Mouse (Mus musculus): ENCODE results near the gene Mdga1.
A peak's percentile ranks its signal among the peaks of the same experiment; 100 is the strongest.

The Mdga1 gene

DNA sequence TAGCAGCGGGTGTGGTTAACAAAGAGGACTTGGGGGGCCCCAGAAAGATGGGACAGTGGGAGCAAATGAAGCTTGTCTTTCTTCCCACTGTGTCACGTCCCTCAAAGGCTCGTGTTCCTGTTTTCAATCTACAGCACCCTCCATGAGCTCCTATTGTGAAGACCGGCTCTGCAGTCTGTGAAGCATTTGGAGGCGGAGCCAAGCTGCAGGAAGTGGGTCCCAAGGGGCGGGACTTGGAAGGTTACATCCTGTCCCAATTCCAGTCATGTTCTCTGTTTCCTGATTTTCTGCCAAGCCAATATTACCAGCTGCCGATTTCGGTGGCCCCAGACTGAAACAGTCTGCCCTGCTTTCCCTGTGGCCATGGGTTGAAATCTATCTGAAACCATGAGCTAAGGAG is 11.7 kb upstream of the Mdga1 start:
- no peak for DNase-seq (ENCODE audit: low spot score)

GRCm38 (mm10) chr17:29979841-29980240 is 10.0 kb upstream of the Mdga1 start:
- no peak for DNase-seq (ENCODE audit: low spot score)

DNA sequence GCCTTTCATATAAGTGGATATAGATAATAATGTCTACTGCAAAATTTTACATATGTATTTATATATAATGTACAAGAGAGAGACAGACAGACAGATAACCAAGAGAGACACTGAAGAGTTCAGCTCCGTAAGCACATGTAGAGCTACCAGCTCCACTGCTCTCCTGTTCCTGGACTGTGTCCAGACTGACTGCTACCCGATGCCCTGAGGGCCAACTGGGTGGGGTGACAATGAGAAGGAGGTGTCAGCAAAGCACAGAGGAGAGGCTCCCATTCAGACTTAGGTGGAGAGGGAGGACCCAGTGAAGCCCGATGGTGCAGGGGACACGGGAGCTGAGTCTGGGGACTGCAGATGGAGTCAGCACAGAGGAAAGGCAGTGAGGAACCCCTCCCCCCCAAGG is 9.1 kb upstream of the Mdga1 start:
- DNase-seq (ENCODE audit: low spot score) = no peak

DNA sequence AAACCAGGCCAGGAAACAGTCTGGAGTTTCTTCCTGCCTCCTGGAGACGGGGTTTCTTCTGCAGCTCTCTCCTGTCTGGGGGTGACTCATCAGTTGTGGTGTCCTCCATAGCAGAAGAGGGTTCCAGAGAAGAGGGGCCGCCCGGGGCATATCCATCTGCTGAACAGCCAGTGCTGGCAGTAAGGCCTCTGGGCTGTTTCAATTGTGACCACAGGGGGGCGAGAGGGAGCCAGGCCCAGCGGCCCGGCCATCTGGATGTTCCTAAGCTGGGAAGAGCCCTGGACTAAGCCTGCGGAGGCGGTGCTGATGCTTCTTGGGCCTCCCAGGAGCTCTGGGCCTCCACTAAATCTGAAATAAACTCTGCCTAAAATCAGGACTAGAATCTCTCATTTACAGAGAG is 5.8 kb upstream of the Mdga1 start:
- peak; percentile 85 for DNase-seq (ENCODE audit: low spot score)

DNA sequence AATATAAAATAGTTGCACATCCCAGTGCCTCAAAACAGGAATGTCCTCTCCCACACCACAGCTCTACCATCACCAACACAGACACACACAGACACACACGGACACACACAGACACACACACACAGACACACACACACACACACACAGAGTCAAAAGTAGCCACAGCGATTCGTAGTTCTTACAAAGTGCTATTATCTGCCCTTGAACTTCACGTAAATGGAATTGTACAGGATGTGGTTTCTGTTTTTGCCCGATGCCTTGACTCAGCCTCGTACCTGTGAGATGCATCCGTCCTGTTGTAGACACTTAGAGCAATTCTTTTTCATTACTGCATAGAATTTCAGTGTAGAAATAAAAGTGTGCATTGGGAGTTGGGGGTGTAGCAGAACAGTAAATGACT is 3.3 kb upstream of the Mdga1 start:
- no peak for DNase-seq (ENCODE audit: low spot score)

DNA sequence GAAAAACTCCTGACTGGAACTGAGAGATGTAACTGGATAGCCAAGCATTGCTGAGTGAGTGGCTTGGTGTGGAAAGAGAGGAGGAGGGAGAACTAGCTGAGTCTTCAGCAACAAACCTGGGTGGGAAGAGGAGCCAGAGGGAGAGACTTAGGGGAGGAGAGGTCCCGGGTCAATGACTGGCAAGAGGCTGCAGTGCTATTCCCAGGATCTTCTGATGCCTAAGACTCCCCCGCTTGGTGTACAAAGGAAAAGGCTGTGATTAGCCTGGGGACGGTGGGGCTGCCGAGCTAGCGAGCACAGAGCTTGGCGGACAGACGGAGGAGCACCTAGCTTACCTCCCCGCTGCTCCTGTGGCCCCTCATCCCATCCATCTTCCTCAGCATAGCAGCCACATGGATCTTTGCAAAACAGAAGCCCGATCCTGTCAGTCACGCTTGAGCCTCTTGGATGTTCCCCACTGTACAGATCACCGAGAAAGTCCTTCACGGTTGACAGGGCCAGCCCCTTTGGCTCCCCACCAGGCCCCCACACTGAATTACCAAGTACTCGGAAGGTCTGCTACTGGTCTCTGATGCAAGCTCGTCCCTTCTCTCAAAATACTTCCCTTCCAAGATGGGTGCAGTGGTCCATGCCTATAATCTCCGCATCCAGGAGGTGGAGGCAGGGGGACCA is 2.0 kb upstream of the Mdga1 start:
- DNase-seq (ENCODE audit: low spot score) = no peak

DNA sequence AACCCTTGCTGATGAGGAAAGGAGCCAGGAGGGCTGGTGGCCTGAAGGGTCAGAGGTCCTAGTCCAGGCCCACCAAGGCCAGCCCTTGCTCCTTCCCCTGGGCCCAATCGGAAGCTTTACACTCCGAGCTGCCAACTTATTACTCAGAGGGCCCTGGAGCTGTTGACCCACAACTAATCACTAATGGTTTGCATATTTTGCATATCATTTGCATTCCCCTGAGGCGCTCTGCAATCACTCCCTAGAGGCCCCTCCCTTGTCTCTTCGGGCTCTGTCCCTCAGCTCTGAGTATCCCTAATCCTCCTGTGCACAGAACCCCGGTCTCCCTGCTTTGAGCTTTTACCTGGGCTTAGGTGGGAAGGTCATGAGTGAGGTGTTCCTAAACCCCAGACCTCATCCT is 4.4 kb downstream of the Mdga1 start:
- no peak for DNase-seq (ENCODE audit: low spot score)

- no peak for DNase-seq (ENCODE audit: low spot score)
Observed at GRCm38 (mm10) chr17:29963730-29964259, 6.1 kb downstream of the Mdga1 start.

- no peak for DNase-seq (ENCODE audit: low spot score)
Observed at GRCm38 (mm10) chr17:29955880-29956279, 14.0 kb downstream of the Mdga1 start.

- no peak for DNase-seq (ENCODE audit: low spot score)
Observed at GRCm38 (mm10) chr17:29954316-29954715, 15.6 kb downstream of the Mdga1 start.

- no peak for DNase-seq (ENCODE audit: low spot score)
Observed at GRCm38 (mm10) chr17:29951100-29951499, 18.8 kb downstream of the Mdga1 start.

DNA sequence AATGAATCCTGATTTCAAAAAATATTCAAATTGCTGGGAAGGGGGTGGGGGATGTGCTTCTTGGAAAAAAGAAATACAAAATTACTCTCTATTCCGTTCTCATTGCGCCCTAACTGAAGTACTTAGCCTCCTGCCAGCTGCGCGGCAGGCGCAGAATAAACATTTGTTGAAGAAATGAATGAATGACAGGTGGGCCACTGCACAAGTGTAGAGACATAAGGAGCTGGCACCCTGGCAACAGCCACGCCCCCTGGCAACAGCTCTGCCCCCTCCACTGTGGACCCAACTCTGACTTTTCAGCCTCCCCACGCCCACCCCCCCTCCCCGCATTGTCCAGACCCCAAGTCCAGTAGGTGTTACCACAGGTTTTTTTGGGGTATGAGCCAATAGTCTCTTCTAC is 19.3 kb downstream of the Mdga1 start:
- no peak for DNase-seq (ENCODE audit: low spot score)

GRCm38 (mm10) chr17:29947271-29947714 is 22.6 kb downstream of the Mdga1 start:
- DNase-seq (ENCODE audit: low spot score) = no peak

GRCm38 (mm10) chr17:29944376-29944775 is 25.5 kb downstream of the Mdga1 start:
- DNase-seq (ENCODE audit: low spot score) = no peak

DNA sequence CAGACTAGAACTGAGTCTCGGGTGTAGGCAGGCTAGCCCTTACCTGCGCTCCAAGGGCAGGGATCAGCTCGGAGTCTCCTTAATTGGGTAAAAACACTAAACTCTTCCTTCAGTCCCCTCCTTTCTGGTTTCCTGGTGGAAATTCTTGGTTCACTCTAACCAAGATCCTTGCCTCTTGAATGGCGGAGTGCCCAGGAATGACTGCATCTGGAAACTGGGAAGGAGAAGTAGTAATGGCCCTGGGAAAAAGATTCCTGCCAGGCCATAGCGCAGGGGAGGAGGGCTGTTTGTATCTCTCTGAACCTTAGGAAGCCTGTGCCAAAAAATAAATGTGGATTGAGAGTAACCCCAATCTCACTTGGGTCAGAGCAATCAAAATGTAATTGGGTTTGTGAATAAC is 30.9 kb downstream of the Mdga1 start:
- DNase-seq (ENCODE audit: low spot score) = no peak

DNA sequence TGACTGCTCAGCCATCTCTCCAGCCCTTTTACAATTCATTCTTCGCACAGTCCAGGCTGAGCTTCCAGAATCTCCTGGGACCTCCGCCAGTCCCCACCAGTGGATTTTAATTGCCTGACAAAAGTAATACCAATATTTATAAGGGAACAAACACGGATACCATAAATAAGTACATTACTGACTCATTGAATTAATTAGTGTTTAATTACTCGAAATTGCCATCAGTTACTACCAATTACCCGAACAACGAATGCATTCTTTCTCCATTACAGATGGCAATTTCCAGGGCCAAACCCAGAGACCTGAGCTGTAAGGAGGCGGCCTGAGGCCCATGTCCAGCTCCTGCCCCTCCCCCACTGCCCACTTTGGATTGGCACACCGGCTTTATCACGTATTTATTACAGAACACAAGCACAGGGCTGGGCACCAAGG is 32.5 kb downstream of the Mdga1 start:
- no peak for DNase-seq (ENCODE audit: low spot score)

- no peak for DNase-seq (ENCODE audit: low spot score)
Observed at GRCm38 (mm10) chr17:29934133-29934851, 35.6 kb downstream of the Mdga1 start.

GRCm38 (mm10) chr17:29932753-29933152 is 37.1 kb downstream of the Mdga1 start:
- no peak for DNase-seq (ENCODE audit: low spot score)

- DNase-seq (ENCODE audit: low spot score) = no peak
Observed at GRCm38 (mm10) chr17:29931224-29931945, 38.5 kb downstream of the Mdga1 start.

GRCm38 (mm10) chr17:29928751-29929237 is 41.1 kb downstream of the Mdga1 start:
- peak; percentile 62 for DNase-seq (ENCODE audit: low spot score)

DNA sequence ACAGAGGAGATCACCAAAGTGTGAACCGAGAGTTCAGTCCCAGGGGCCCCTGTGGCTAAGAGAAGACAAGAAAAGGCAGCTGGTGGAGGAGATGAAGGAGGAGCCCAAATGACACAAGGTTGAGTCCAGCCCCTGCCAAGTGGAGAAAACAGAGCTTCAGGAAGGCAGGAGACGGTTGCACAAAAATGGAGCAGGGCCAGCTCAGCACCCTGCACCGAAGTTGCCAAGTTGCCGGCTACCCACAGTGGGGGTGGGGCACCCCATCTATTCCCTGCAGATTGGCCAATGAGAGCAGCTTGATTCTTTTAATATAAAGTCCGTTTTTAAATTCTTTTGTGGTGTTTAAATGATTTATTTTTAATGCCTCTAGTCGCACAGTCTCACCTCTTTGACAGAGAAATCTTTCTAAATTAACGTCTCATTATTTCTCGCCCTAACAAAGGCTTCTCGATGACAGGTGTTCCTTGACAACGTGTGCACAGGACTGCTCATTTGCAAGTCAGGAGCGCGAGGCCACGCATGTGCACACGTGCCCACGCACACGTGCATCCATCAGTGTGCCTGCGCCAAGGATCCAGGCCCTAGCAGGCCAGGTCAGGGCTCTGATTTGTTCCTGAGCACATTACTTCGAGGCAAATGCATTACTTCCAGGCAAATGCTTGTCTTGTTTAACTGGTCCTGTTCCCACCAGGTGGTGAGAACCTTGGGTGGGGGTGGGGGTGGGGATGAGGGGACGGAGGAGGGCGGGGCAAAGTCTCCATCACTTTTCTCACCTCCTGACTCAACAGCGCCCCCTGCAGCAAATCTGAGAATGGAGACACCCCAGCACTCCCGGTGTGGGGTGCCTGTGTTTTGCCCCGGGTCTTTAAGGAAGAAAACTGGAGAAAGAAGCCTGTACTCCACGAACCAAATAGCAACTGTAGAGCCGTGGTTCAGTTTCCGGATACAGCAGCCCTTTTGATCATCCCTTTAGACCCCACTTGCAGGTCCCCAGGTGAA is 44.0 kb downstream of the Mdga1 start:
- DNase-seq (ENCODE audit: low spot score) = no peak

Data from layer of hippocampus, adult 11-12 months (tissue).